13 mouse cellular contexts compared by ENCODE assay signal in genomic region chr5:23578322-23578957, GRCm38 (mm10).
A peak's percentile ranks its signal among the peaks of the same experiment; 100 is the strongest.
DNase-seq lines count a peak whose midpoint lies in the region; ATAC-seq and TF ChIP-seq lines count a peak whose summit lies in the region.
"Had no signal": no experiment of that assay in that cellular context is flagged by ENCODE, and none has a peak within 500 bp of the region (broad histone marks: within the 10 kb centered on the region; RNA-seq: fewer than 3 reads in every experiment).

No protein-coding gene starts in this region.

- no peaks in the 10 kb centered on the region for H3K27me3 ChIP-seq in forebrain, embryonic 13.5 days
- no peaks in the 10 kb centered on the region for H3K27me3 ChIP-seq in forebrain, embryonic 10.5 days (ENCODE audit: poor library complexity, severe bottlenecking)
- no peaks in the 10 kb centered on the region for H3K27me3 ChIP-seq in midbrain, embryonic 10.5 days (ENCODE audit: low read depth, poor library complexity, severe bottlenecking)
- H3K27me3 ChIP-seq in midbrain, embryonic 16.5 days (ENCODE audit: control insufficient read depth, insufficient read depth, low read depth, low read length), result no peaks in the 10 kb centered on the region
- no peaks in the 10 kb centered on the region for H3K27me3 ChIP-seq in liver, embryonic 14.5 days (ENCODE audit: control insufficient read depth, insufficient read depth, low read length)
- no peaks in the 10 kb centered on the region for H3K27me3 ChIP-seq in neural tube, embryonic 12.5 days (replicated peaks)
- H3K27me3 ChIP-seq in embryonic facial prominence, embryonic 10.5 days (replicated peaks; ENCODE audit: low read depth, poor library complexity, severe bottlenecking), result no peaks in the 10 kb centered on the region
- H3K27me3 ChIP-seq: embryonic facial prominence, embryonic 13.5 days had no signal

- no peak for ATAC-seq in forebrain, embryonic 13.5 days
- ATAC-seq in midbrain, embryonic 16.5 days, result no peak
- ATAC-seq in liver, embryonic 14.5 days (ENCODE audit: insufficient read depth), result peak; percentile 39; the same call in 1 of the 2 replicates
- no peak for ATAC-seq in neural tube, embryonic 12.5 days (ENCODE audit: low FRiP score, low read depth)

- H3K4me2 ChIP-seq in forebrain, embryonic 13.5 days, result no peak overlapping the region
- no peak overlapping the region for H3K4me2 ChIP-seq in midbrain, embryonic 16.5 days (ENCODE audit: low read length)
- H3K4me2 ChIP-seq in liver, embryonic 14.5 days (ENCODE audit: low read depth), result no peak overlapping the region
- H3K4me2 ChIP-seq in neural tube, embryonic 12.5 days (replicated peaks), result no peak overlapping the region
- H3K4me2 ChIP-seq: embryonic facial prominence, embryonic 13.5 days had no signal

- peaks cover 30% of the 10 kb centered on the region for H3K4me1 ChIP-seq in forebrain, embryonic 13.5 days
- H3K4me1 ChIP-seq in forebrain, embryonic 10.5 days, result peaks cover 9% of the 10 kb centered on the region
- peaks cover 23% of the 10 kb centered on the region for H3K4me1 ChIP-seq in midbrain, embryonic 10.5 days
- peaks cover 16% of the 10 kb centered on the region for H3K4me1 ChIP-seq in midbrain, embryonic 16.5 days (ENCODE audit: control insufficient read depth, insufficient read depth, low read length)
- peaks cover 0 to 5% of the 10 kb centered on the region in 2 experiments; a peak in 1 of 4 replicates for H3K4me1 ChIP-seq in liver, embryonic 14.5 days (replicated peaks; ENCODE audit: control insufficient read depth in 2 of 2, insufficient read depth in 2 of 2, low read length in 1 of 2)
- peaks cover 21% of the 10 kb centered on the region for H3K4me1 ChIP-seq in neural tube, embryonic 12.5 days
- H3K4me1 ChIP-seq in embryonic facial prominence, embryonic 10.5 days, result peaks cover 17% of the 10 kb centered on the region

- peak overlapping the region; percentile 41; the same call in 1 of the 2 replicates for H3K27ac ChIP-seq in forebrain, embryonic 13.5 days
- H3K27ac ChIP-seq in forebrain, embryonic 10.5 days, result no peak overlapping the region
- peak overlapping the region; percentile 69 for H3K27ac ChIP-seq in midbrain, embryonic 10.5 days (replicated peaks)
- no peak overlapping the region for H3K27ac ChIP-seq in midbrain, embryonic 16.5 days (ENCODE audit: low read length)
- no peak overlapping the region for H3K27ac ChIP-seq in liver, embryonic 14.5 days
- peak overlapping the region; percentile 50; the same call in 1 of the 2 replicates for H3K27ac ChIP-seq in neural tube, embryonic 12.5 days
- H3K27ac ChIP-seq in embryonic facial prominence, embryonic 10.5 days (replicated peaks), result no peak overlapping the region
- H3K27ac ChIP-seq: embryonic facial prominence, embryonic 13.5 days had no signal

- WGBS in forebrain, embryonic 13.5 days, result 81% methylated on average over 4 of the region's 4 CpGs
- 91% methylated on average over 4 of the region's 4 CpGs for WGBS in forebrain, embryonic 10.5 days
- 91% methylated on average over 4 of the region's 4 CpGs for WGBS in midbrain, embryonic 10.5 days
- 82% methylated on average over 4 of the region's 4 CpGs for WGBS in midbrain, embryonic 16.5 days
- WGBS in liver, embryonic 14.5 days (ENCODE audit: insufficient replicate concordance), result 39% methylated on average over 4 of the region's 4 CpGs
- 85% methylated on average over 4 of the region's 4 CpGs for WGBS in neural tube, embryonic 12.5 days
- WGBS in embryonic facial prominence, embryonic 10.5 days, result 88% methylated on average over 4 of the region's 4 CpGs

- no peak for TF ChIP-seq CTCF in liver, embryonic 14.5 days (IDR thresholded peaks at IDR 0.05; ENCODE audit: low read depth)

- H3K9ac ChIP-seq in forebrain, embryonic 13.5 days, result no peak overlapping the region
- H3K9ac ChIP-seq in midbrain, embryonic 16.5 days (ENCODE audit: low read depth, low read length), result no peak overlapping the region
- no peak overlapping the region for H3K9ac ChIP-seq in liver, embryonic 14.5 days (replicated peaks)
- no peak overlapping the region for H3K9ac ChIP-seq in neural tube, embryonic 12.5 days
- H3K9ac ChIP-seq: embryonic facial prominence, embryonic 13.5 days had no signal

- no peak for TF ChIP-seq EP300 in liver, embryonic 14.5 days (IDR thresholded peaks at IDR 0.05; ENCODE audit: low read depth)

- no peaks in the 10 kb centered on the region for H3K9me3 ChIP-seq in forebrain, embryonic 13.5 days (replicated peaks)
- peaks cover 10% of the 10 kb centered on the region; the same call in 1 of the 2 replicates for H3K9me3 ChIP-seq in forebrain, embryonic 10.5 days
- H3K9me3 ChIP-seq in midbrain, embryonic 10.5 days (replicated peaks), result 0 out of 2 replicates have a peak, but pooled peaks cover 3% of the 10 kb centered on the region
- no peaks in the 10 kb centered on the region for H3K9me3 ChIP-seq in midbrain, embryonic 16.5 days (replicated peaks; ENCODE audit: control insufficient read depth, low read length, poor library complexity, severe bottlenecking)
- H3K9me3 ChIP-seq in liver, embryonic 14.5 days (ENCODE audit: control insufficient read depth, low read length), result no peaks in the 10 kb centered on the region
- H3K9me3 ChIP-seq in neural tube, embryonic 12.5 days, result no peaks in the 10 kb centered on the region
- peaks cover 5% of the 10 kb centered on the region; the same call in 1 of the 2 replicates for H3K9me3 ChIP-seq in embryonic facial prominence, embryonic 10.5 days
- H3K9me3 ChIP-seq: embryonic facial prominence, embryonic 13.5 days had no signal

- no peak overlapping the region for H3K4me3 ChIP-seq in forebrain, embryonic 13.5 days
- no peak overlapping the region for H3K4me3 ChIP-seq in forebrain, embryonic 10.5 days
- H3K4me3 ChIP-seq in midbrain, embryonic 10.5 days, result no peak overlapping the region
- no peak overlapping the region for H3K4me3 ChIP-seq in midbrain, embryonic 16.5 days (ENCODE audit: low read depth, low read length)
- H3K4me3 ChIP-seq in liver, embryonic 14.5 days (ENCODE audit: insufficient read depth in 1 of 2, low read depth in 2 of 2, low read length in 2 of 2), result no peak overlapping the region
- no peak overlapping the region for H3K4me3 ChIP-seq in neural tube, embryonic 12.5 days
- no peak overlapping the region for H3K4me3 ChIP-seq in embryonic facial prominence, embryonic 10.5 days
- H3K4me3 ChIP-seq: embryonic facial prominence, embryonic 13.5 days had no signal

- DNase-seq in forebrain, embryonic 10.5 days (ENCODE audit: extremely low spot score, low spot score), result no peak
- no peak for DNase-seq in midbrain, embryonic 10.5 days (ENCODE audit: low spot score)
- DNase-seq in liver, embryonic 14.5 days (ENCODE audit: low read depth in 3 of 3, low spot score in 3 of 3), result no peak
- no peak for DNase-seq in embryonic facial prominence, embryonic 10.5 days (ENCODE audit: low spot score)
- DNase-seq in thymus, postnatal 0 days (ENCODE audit: low spot score), result no peak
- DNase-seq: cerebellum, adult 11 months; heart, adult 11 months; lung, adult 18-20 months; lung, postnatal 36 days had no signal

- 0 out of 2 replicates have a peak, but pooled peaks cover 3% of the 10 kb centered on the region for H3K36me3 ChIP-seq in forebrain, embryonic 13.5 days (ENCODE audit: poor library complexity, severe bottlenecking)
- peaks cover 15% of the 10 kb centered on the region for H3K36me3 ChIP-seq in forebrain, embryonic 10.5 days (replicated peaks)
- peaks cover 11% of the 10 kb centered on the region for H3K36me3 ChIP-seq in midbrain, embryonic 10.5 days
- H3K36me3 ChIP-seq in midbrain, embryonic 16.5 days (ENCODE audit: control insufficient read depth, insufficient read depth, low read length), result no peaks in the 10 kb centered on the region
- no peaks in the 10 kb centered on the region for H3K36me3 ChIP-seq in liver, embryonic 14.5 days (replicated peaks; ENCODE audit: control insufficient read depth, insufficient read depth, low read depth)
- no peaks in the 10 kb centered on the region for H3K36me3 ChIP-seq in neural tube, embryonic 12.5 days
- H3K36me3 ChIP-seq in embryonic facial prominence, embryonic 10.5 days (replicated peaks), result peaks cover 13% of the 10 kb centered on the region

Comparison
In these comparisons a context has a peak if more than half of its experiments do, and no peak if none do; other contexts are left out.
1. H3K27ac ChIP-seq: peak in forebrain, embryonic 13.5 days (single experiment), midbrain, embryonic 10.5 days (single experiment) and neural tube, embryonic 12.5 days (single experiment); none in forebrain, embryonic 10.5 days (single experiment), midbrain, embryonic 16.5 days (single experiment), liver, embryonic 14.5 days (single experiment) and embryonic facial prominence, embryonic 10.5 days (single experiment).